Mouse (Mus musculus) ovary, postnatal 10 days (tissue): ENCODE measurements around the gene Slf2.

Experiments
- DNase-seq: peaks from one replicate; pipeline ENCODE4 v3.0.0; 2022; ENCODE audit warnings: low spot score

The Slf2 gene

GRCm38 (mm10) chr19:45030746-45031693 lies 100.1 kb downstream of the Slf2 start:
- DNase-seq = no peak

DNA sequence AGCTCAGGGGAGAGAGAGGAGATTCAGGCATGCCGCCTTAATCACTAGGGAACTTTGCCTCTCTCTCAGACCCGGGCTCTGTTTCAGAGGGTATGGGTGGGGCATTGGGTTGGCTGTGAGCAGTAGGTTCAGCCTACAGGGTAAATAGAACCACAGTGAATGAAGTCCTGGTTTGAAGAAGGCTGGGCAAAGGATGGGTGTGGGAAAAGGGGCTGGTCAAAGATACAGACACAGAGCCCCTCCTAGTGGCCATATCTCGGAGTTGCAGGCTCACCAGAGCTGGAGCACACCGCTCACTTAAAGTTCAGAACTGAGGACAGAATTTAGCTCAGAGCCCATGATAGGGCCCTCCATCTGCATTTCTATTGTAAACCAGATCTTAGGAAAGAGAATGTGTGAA lies 100.8 kb downstream of the Slf2 start:
- no peak for DNase-seq
